Mouse (Mus musculus): ENCODE measurements around the gene Mrvi1.
"Not testable (repeated sequence)": the region's sequence is repeated elsewhere in the genome, so short reads cannot be mapped to it uniquely, and the experiment has no call there.

Gene Mrvi1

GRCm38 (mm10) chr7:110941701-110942530 lies 40.3 kb downstream of the Mrvi1 start:
- in situ Hi-C loops (cut with MboI, MseI): no loop called here

- in situ Hi-C loops (cut with MboI, MseI): no loop called here
Observed at GRCm38 (mm10) chr7:110941116-110941521, 41.1 kb downstream of the Mrvi1 start.

- in situ Hi-C loops (cut with MboI, MseI): loop anchor here in 1 of 2 experiments (5.0 kb wide), 3 partner anchors 76 to 224 kb away; no protein-coding TSS in a partner anchor
Observed at GRCm38 (mm10) chr7:110935815-110936762, 46.2 kb downstream of the Mrvi1 start.

- in situ Hi-C loops (cut with MboI, MseI): no loop called here
Observed at GRCm38 (mm10) chr7:110933999-110934398, 48.3 kb downstream of the Mrvi1 start.

- in situ Hi-C loops (cut with MboI, MseI): no loop called here
Observed at GRCm38 (mm10) chr7:110933329-110933728, 48.9 kb downstream of the Mrvi1 start.

GRCm38 (mm10) chr7:110930118-110930854 lies 52.0 kb downstream of the Mrvi1 start:
- in situ Hi-C loops (cut with MboI, MseI): no loop called here

- in situ Hi-C loops (cut with MboI, MseI): loop anchor here in 1 of 2 experiments (10.0 kb wide), 1 partner anchor 122 kb away; no protein-coding TSS in a partner anchor
Observed at GRCm38 (mm10) chr7:110926562-110926961, 55.7 kb downstream of the Mrvi1 start.

GRCm38 (mm10) chr7:110920331-110921261 lies 61.7 kb downstream of the Mrvi1 start:
- in situ Hi-C loops (cut with MboI, MseI): loop anchor here in 1 of 2 experiments (10.0 kb wide), 1 partner anchor 116 kb away; no protein-coding TSS in a partner anchor

- in situ Hi-C loops (cut with MboI, MseI): loop anchor here in 1 of 2 experiments (10.0 kb wide), 1 partner anchor 115 kb away; no protein-coding TSS in a partner anchor
Observed at GRCm38 (mm10) chr7:110919721-110920120, 62.5 kb downstream of the Mrvi1 start.

GRCm38 (mm10) chr7:110915913-110916312 lies 66.3 kb downstream of the Mrvi1 start:
- in situ Hi-C loops (cut with MboI, MseI): no loop called here

GRCm38 (mm10) chr7:110914531-110914930 lies 67.7 kb downstream of the Mrvi1 start:
- in situ Hi-C loops (cut with MboI, MseI): no loop called here

- in situ Hi-C loops (cut with MboI, MseI): no loop called here
Observed at GRCm38 (mm10) chr7:110913754-110914153, 68.5 kb downstream of the Mrvi1 start.

GRCm38 (mm10) chr7:110908209-110909144 lies 73.8 kb downstream of the Mrvi1 start:
- in situ Hi-C loops (cut with MboI, MseI): no loop called here

- in situ Hi-C loops (cut with MboI, MseI): no loop called here
Observed at GRCm38 (mm10) chr7:110906566-110906965, 75.7 kb downstream of the Mrvi1 start.

GRCm38 (mm10) chr7:110903226-110903625 lies 79.0 kb downstream of the Mrvi1 start:
- in situ Hi-C loops (cut with MboI, MseI): no loop called here

- in situ Hi-C loops (cut with MboI, MseI): no loop called here
Observed at GRCm38 (mm10) chr7:110897202-110897601, 85.1 kb downstream of the Mrvi1 start.

- in situ Hi-C loops (cut with MboI, MseI): no loop called here
Observed at GRCm38 (mm10) chr7:110896453-110896852, 85.8 kb downstream of the Mrvi1 start.

- in situ Hi-C loops (cut with MboI, MseI): not testable (repeated sequence)
Observed at GRCm38 (mm10) chr7:110895772-110896171, 86.5 kb downstream of the Mrvi1 start.

- in situ Hi-C loops (cut with MboI, MseI): no loop called here
Observed at GRCm38 (mm10) chr7:110894673-110895072, 87.6 kb downstream of the Mrvi1 start.

Measured in T-helper 17 cell (primary cell).